Mouse (Mus musculus) CH12.LX (cell line): ENCODE results near the gene Id2. TPM values are rescaled to one million over a fixed set of nuclear protein-coding genes. Genes with fewer than 3 reads are reported as not detected.

Experiments
- DNase-seq: peaks from one replicate; pipeline ENCODE4 v3.0.0-alpha.2; 2013; ENCODE audit errors: extremely low read depth
- H3K27ac ChIP-seq: 2 replicates; pipeline ENCODE4 v1.5.1; 2012; ENCODE audit warnings: low read depth, mild to moderate bottlenecking, control low read depth, moderate library complexity; ENCODE audit not compliant: insufficient read depth
- H3K27me3 ChIP-seq: replicated peaks from 2 replicates; pipeline ENCODE3; 2012; ENCODE audit warnings: inconsistent platforms
- H3K36me3 ChIP-seq, 2 experiments: replicated peaks in 1 of 2; 2 replicates each; pipeline versions ENCODE3 to v1.6.1; 2012; ENCODE audit warnings: inconsistent platforms in 1 of 2, low read length in 1 of 2, mild to moderate bottlenecking in 1 of 2, mixed read lengths in 1 of 2, moderate library complexity in 1 of 2; ENCODE audit not compliant: control insufficient read depth in 1 of 2, insufficient read depth in 1 of 2
- H3K4me1 ChIP-seq, 2 experiments: 2 replicates each; pipeline ENCODE4 v1.6.1; 2012; ENCODE audit warnings: inconsistent platforms in 1 of 2, moderate library complexity in 1 of 2; ENCODE audit not compliant: insufficient read depth in 2 of 2, control insufficient read depth in 1 of 2
- H3K4me2 ChIP-seq: 2 replicates; pipeline ENCODE4 v1.6.1; 2012; ENCODE audit warnings: low read depth, mild to moderate bottlenecking, control low read depth; ENCODE audit not compliant: poor library complexity, insufficient read depth, severe bottlenecking
- H3K4me3 ChIP-seq, 3 experiments: fragments of 150-350 bp in 1 of 3; sonication (generic) in 1 of 3; replicated peaks in 1 of 3; 2 replicates each; pipeline versions ENCODE3 to v1.5.1; 2011 to 2012; ENCODE audit warnings: low read depth in 2 of 3, low read length in 2 of 3, mild to moderate bottlenecking in 2 of 3, moderate library complexity in 2 of 3, control low read depth in 1 of 3, improper control_type of control experiment in 1 of 3, inconsistent platforms in 1 of 3, mixed read lengths in 1 of 3; ENCODE audit not compliant: poor library complexity in 1 of 3
- H3K79me2 ChIP-seq: replicated peaks from 2 replicates; pipeline ENCODE4 v1.6.1; 2012; ENCODE audit warnings: mild to moderate bottlenecking, moderate library complexity; ENCODE audit not compliant: control insufficient read depth, poor library complexity, insufficient read depth, severe bottlenecking; ENCODE audit errors: extremely low read depth
- H3K9ac ChIP-seq: 2 replicates; pipeline ENCODE4 v1.6.1; 2012; ENCODE audit warnings: low read depth, mild to moderate bottlenecking, control low read depth, moderate library complexity; ENCODE audit not compliant: insufficient read depth
- H3K9me3 ChIP-seq: replicated peaks from 2 replicates; pipeline ENCODE3; 2012; ENCODE audit warnings: low read length, inconsistent platforms, mixed read lengths
- BHLHE40 ChIP-seq: IDR thresholded peaks from 2 replicates; pipeline ENCODE4 v1.6.1; 2011; ENCODE audit warnings: mild to moderate bottlenecking, low read depth, low read length, improper control_type of control experiment
- CHD1 ChIP-seq: IDR thresholded peaks from 2 replicates; pipeline ENCODE4 v1.6.1; 2012; ENCODE audit warnings: low read depth, low read length, improper control_type of control experiment, inconsistent platforms
- CHD2 ChIP-seq: IDR thresholded peaks from 2 replicates; pipeline ENCODE4 v1.6.1; 2011; ENCODE audit warnings: low read length, improper control_type of control experiment
- CTCF ChIP-seq, 2 experiments: IDR thresholded peaks in 1 of 2; conservative IDR thresholded peaks in 1 of 2; 2 replicates each; pipeline ENCODE4 v1.5.1; 2011 to 2012; ENCODE audit warnings: low read depth in 2 of 2, low read length in 2 of 2, improper control_type of control experiment in 1 of 2, inconsistent platforms in 1 of 2, mild to moderate bottlenecking in 1 of 2, moderate library complexity in 1 of 2
- E2F4 ChIP-seq: IDR thresholded peaks from 2 replicates; pipeline ENCODE4 v1.6.1; 2011; ENCODE audit warnings: low read depth, low read length, improper control_type of control experiment; ENCODE audit not compliant: insufficient replicate concordance
- ELF1 ChIP-seq: IDR thresholded peaks from 2 replicates; pipeline ENCODE4 v1.6.1; 2014; ENCODE audit warnings: low read depth, mild to moderate bottlenecking, inconsistent platforms, low read length, improper control_type of control experiment
- EP300 ChIP-seq: IDR thresholded peaks from 2 replicates; pipeline ENCODE4 v1.6.1; 2011; ENCODE audit warnings: low read length, improper control_type of control experiment
- ETS1 ChIP-seq: conservative IDR thresholded peaks from 2 replicates; pipeline ENCODE4 v1.6.1; 2012; ENCODE audit warnings: low read depth, mild to moderate bottlenecking, inconsistent platforms, low read length, improper control_type of control experiment, moderate library complexity
- GABPA ChIP-seq: IDR thresholded peaks from 2 replicates; pipeline ENCODE4 v1.6.1; 2012; ENCODE audit warnings: low read depth, low read length, improper control_type of control experiment, inconsistent platforms; ENCODE audit not compliant: insufficient replicate concordance
- HCFC1 ChIP-seq: IDR thresholded peaks from 2 replicates; pipeline ENCODE4 v1.6.1; 2012; ENCODE audit warnings: low read depth, mild to moderate bottlenecking, inconsistent platforms, low read length, improper control_type of control experiment
- IRF4 ChIP-seq: IDR thresholded peaks from 2 replicates; pipeline ENCODE4 v1.6.1; 2014; ENCODE audit warnings: low read depth, mild to moderate bottlenecking, inconsistent platforms, low read length, improper control_type of control experiment
- JUN ChIP-seq: IDR thresholded peaks from 2 replicates; pipeline ENCODE4 v1.6.1; 2011; ENCODE audit warnings: low read depth, mild to moderate bottlenecking, low read length, improper control_type of control experiment, moderate library complexity; ENCODE audit not compliant: insufficient read depth
- JUND ChIP-seq: conservative IDR thresholded peaks from 2 replicates; pipeline ENCODE4 v1.6.1; 2011; ENCODE audit warnings: low read depth, low read length, improper control_type of control experiment
- KAT2A ChIP-seq: IDR thresholded peaks from 2 replicates; pipeline ENCODE4 v1.6.1; 2012; ENCODE audit warnings: low read length, improper control_type of control experiment, inconsistent platforms; ENCODE audit not compliant: insufficient replicate concordance
- MAFK ChIP-seq: IDR thresholded peaks from 2 replicates; pipeline ENCODE4 v1.6.1; 2011; ENCODE audit warnings: low read length, improper control_type of control experiment; ENCODE audit not compliant: insufficient replicate concordance
- MAX ChIP-seq: IDR thresholded peaks from 2 replicates; pipeline ENCODE4 v1.6.1; 2011; ENCODE audit warnings: low read length, improper control_type of control experiment
- MAZ ChIP-seq: IDR thresholded peaks from 2 replicates; pipeline ENCODE4 v1.6.1; 2012; ENCODE audit warnings: low read depth, mild to moderate bottlenecking, inconsistent platforms, low read length, improper control_type of control experiment, moderate library complexity
- MEF2A ChIP-seq: IDR thresholded peaks from 2 replicates; pipeline ENCODE4 v1.6.1; 2014; ENCODE audit warnings: low read depth, mild to moderate bottlenecking, inconsistent platforms, low read length, improper control_type of control experiment, borderline replicate concordance
- MXI1 ChIP-seq: IDR thresholded peaks from 2 replicates; pipeline ENCODE4 v1.6.1; 2011; ENCODE audit warnings: mild to moderate bottlenecking, low read depth, low read length, improper control_type of control experiment
- MYC ChIP-seq: IDR thresholded peaks from 2 replicates; pipeline ENCODE4 v1.6.1; 2011; ENCODE audit warnings: low read depth, mild to moderate bottlenecking, improper control_type of control experiment, low read length
- NELFE ChIP-seq: IDR thresholded peaks from 2 replicates; pipeline ENCODE4 v1.6.1; 2011; ENCODE audit warnings: low read depth, low read length, improper control_type of control experiment
- NRF1 ChIP-seq: IDR thresholded peaks from 2 replicates; pipeline ENCODE4 v1.6.1; 2014; ENCODE audit warnings: low read depth, mild to moderate bottlenecking, inconsistent platforms, low read length, improper control_type of control experiment, moderate library complexity
- PAX5 ChIP-seq: IDR thresholded peaks from 2 replicates; pipeline ENCODE4 v1.6.1; 2012; ENCODE audit warnings: low read length, inconsistent platforms, mixed read lengths
- POLR2A ChIP-seq: IDR thresholded peaks from 2 replicates; pipeline ENCODE4 v1.6.1; 2011; ENCODE audit warnings: low read depth, mild to moderate bottlenecking, improper control_type of control experiment, low read length
- POLR2AphosphoS2 ChIP-seq: IDR thresholded peaks from 2 replicates; pipeline ENCODE4 v1.6.1; 2011; ENCODE audit warnings: low read depth, low read length, improper control_type of control experiment
- RAD21 ChIP-seq: IDR thresholded peaks from 2 replicates; pipeline ENCODE4 v1.6.1; 2011; ENCODE audit warnings: low read depth, mild to moderate bottlenecking, low read length, improper control_type of control experiment, moderate library complexity
- RCOR1 ChIP-seq: conservative IDR thresholded peaks from 2 replicates; pipeline ENCODE4 v1.6.1; 2012; ENCODE audit warnings: low read depth, mild to moderate bottlenecking, inconsistent platforms, low read length, improper control_type of control experiment
- SIN3A ChIP-seq: IDR thresholded peaks from 2 replicates; pipeline ENCODE4 v1.6.1; 2012; ENCODE audit warnings: low read length, improper control_type of control experiment, inconsistent platforms
- SMC3 ChIP-seq: IDR thresholded peaks from 2 replicates; pipeline ENCODE4 v1.6.1; 2011; ENCODE audit warnings: low read depth, low read length, improper control_type of control experiment
- TBP ChIP-seq: conservative IDR thresholded peaks from 2 replicates; pipeline ENCODE4 v1.6.1; 2011; ENCODE audit warnings: low read depth, low read length, improper control_type of control experiment
- TCF12 ChIP-seq: IDR thresholded peaks from 2 replicates; pipeline ENCODE4 v1.6.1; 2014; ENCODE audit warnings: low read depth, mild to moderate bottlenecking, inconsistent platforms, low read length, improper control_type of control experiment
- UBTF ChIP-seq: IDR thresholded peaks from 2 replicates; pipeline ENCODE4 v1.6.1; 2012; ENCODE audit warnings: low read depth, mild to moderate bottlenecking, inconsistent platforms, low read length, improper control_type of control experiment, moderate library complexity
- USF1 ChIP-seq: IDR thresholded peaks from 2 replicates; pipeline ENCODE4 v1.6.1; 2014; ENCODE audit warnings: low read depth, mild to moderate bottlenecking, inconsistent platforms, low read length, improper control_type of control experiment
- USF2 ChIP-seq: conservative IDR thresholded peaks from 2 replicates; pipeline ENCODE4 v1.6.1; 2011; ENCODE audit warnings: low read depth, low read length, improper control_type of control experiment
- ZC3H11A ChIP-seq: IDR thresholded peaks from 2 replicates; pipeline ENCODE4 v1.6.1; 2012; ENCODE audit warnings: low read depth, mild to moderate bottlenecking, inconsistent platforms, low read length, improper control_type of control experiment
- ZKSCAN1 ChIP-seq: IDR thresholded peaks from 2 replicates; pipeline ENCODE4 v1.6.1; 2012; ENCODE audit warnings: low read depth, inconsistent platforms, low read length, improper control_type of control experiment, borderline replicate concordance
- ZMIZ1 ChIP-seq: IDR thresholded peaks from 2 replicates; pipeline ENCODE4 v1.6.1; 2012; ENCODE audit warnings: low read depth, mild to moderate bottlenecking, inconsistent platforms, low read length, improper control_type of control experiment
- ZNF384 ChIP-seq: IDR thresholded peaks from 2 replicates; pipeline ENCODE4 v1.6.1; 2012; ENCODE audit warnings: low read depth, low read length, improper control_type of control experiment, inconsistent platforms
- dilution Hi-C: fragments of 300-500 bp; cut with MboI; formaldehyde crosslinking; loops from 2 replicates; pipeline ENCODE4 v1.14.3; 2020; ENCODE audit warnings: low sequenced_read_pairs; ENCODE audit not compliant: extremely low pct_unique_long_range_greater_than_20kb, extremely low pct_ligation_motif_present
- in situ Hi-C: fragments of 300-500 bp; cut with MboI; formaldehyde crosslinking; loops from 3 replicates; pipeline ENCODE4 v1.14.3; 2019; ENCODE audit warnings: low sequenced_read_pairs, low pct_ligation_motif_present, low pct_unique_long_range_greater_than_20kb, mixed read lengths
- polyA plus RNA-seq: library from polyadenylated mRNA; unstranded; fragments of >175 nt; gene quantifications from 2 replicates; pipeline ENCODE4 v1.2.1, GENCODE M21; 2012; ENCODE audit warnings: low read depth; ENCODE audit not compliant: insufficient read length
- total RNA-seq, 2 experiments: library from RNA; depleted of rRNA; stranded (reverse); fragments of 300-350 nt in 1 of 2; fragments of >200 nt in 1 of 2; gene quantifications; 2 replicates each; pipeline ENCODE4 v1.2.3; 2012 to 2014

The Id2 gene
- total and polyA plus RNA-seq, 3 experiments, result 12.4 to 42.9 (median 14.2) TPM

- TF ChIP-seq KAT2A (no peak), ZC3H11A (no peak), JUN (no peak), NELFE (peak; percentile 89; the same call in 1 of the 2 replicates), MEF2A (no peak), USF1 (no peak), E2F4 (no peak), BHLHE40 (0 out of 2 replicates have a peak, but pooled peaks have one; percentile 15), MAX (peak; percentile 9), JUND (no peak), RAD21 (no peak; the same call in none of the 2 replicates), ETS1 (peak; percentile 40; the same call in 1 of the 2 replicates), MYC (no peak), HCFC1 (peak; percentile 50), USF2 (no peak), SIN3A (peak; percentile 51; the same call in 1 of the 2 replicates), UBTF (no peak), CHD1 (no peak), EP300 (no peak), IRF4 (no peak), MXI1 (0 out of 2 replicates have a peak, but pooled peaks have one; percentile 54), ZMIZ1 (peak; percentile 94), SMC3 (peak; percentile 30), NRF1 (0 out of 2 replicates have a peak, but pooled peaks have one; percentile 33), POLR2A (peak; percentile 99), MAFK (no peak), ELF1 (peak; percentile 98), CHD2 (peak; percentile 92), RCOR1 (no peak; the same call in 1 of the 2 replicates), POLR2AphosphoS2 (peak; percentile 80; the same call in 1 of the 2 replicates), MAZ (peak; percentile 48; the same call in 1 of the 2 replicates), PAX5 (no peak), CTCF (conservative IDR thresholded peaks at IDR 0.05 in 1 of 2, IDR thresholded peaks at IDR 0.05 in 1 of 2; ENCODE audit: low read depth in 2 of 2, low read length in 2 of 2) (no peak), TBP (peak; percentile 95), ZKSCAN1 (no peak), GABPA (no peak), TCF12 (peak; percentile 92), ZNF384 (no peak)
- TF ChIP-seq, all 38 proteins: peak for 17
- DNase-seq, result peak; percentile 98
- Histone ChIP-seq H3K4me2 (peak overlapping the region; percentile 93), H3K27me3 (peaks cover 27% of the 10 kb centered on the region), H3K9ac (peak overlapping the region; percentile 46), H3K36me3 (no peaks in the 10 kb centered on the region), H3K4me3 (peak overlapping the region; percentile 63 to 90 (median 74)), H3K9me3 (peaks cover 6% of the 10 kb centered on the region), H3K4me1 (peaks cover 15 to 40% of the 10 kb centered on the region in 2 experiments), H3K79me2 (no peaks in the 10 kb centered on the region), H3K27ac (no peak overlapping the region)
- dilution Hi-C loops (no loop called here), in situ Hi-C loops (loop anchor here (10.0 to 25.0 kb wide), 5 partner anchors 319 to 1191 kb away; no protein-coding TSS in a partner anchor)
Measured at GRCm38 (mm10) chr12:25095974-25096639, 833 bp downstream of the Id2 start.
